Mouse (Mus musculus) midbrain, embryonic 14.5 days (tissue): ENCODE results near the gene Crygc. TPM values are rescaled to one million over a fixed set of nuclear protein-coding genes. Genes with fewer than 3 reads are reported as not detected.

Experiments
- ATAC-seq: fragments of 200-750 bp; cut with Nextera tagmentation; 2 replicates; pipeline ENCODE4 v1.8.0; 2017; ENCODE audit warnings: moderate number of reproducible peaks, moderate library complexity; ENCODE audit not compliant: low FRiP score, low TSS enrichment
- DNase-seq: peaks from one replicate; pipeline ENCODE4 v3.0.0-alpha.2; 2015
- H3K27ac ChIP-seq: fragments of 300-500 bp; sonication (generic); replicated peaks from 2 replicates; pipeline ENCODE4 v1.5.1; 2014; ENCODE audit warnings: mild to moderate bottlenecking, low read depth, low read length, moderate library complexity
- H3K27me3 ChIP-seq: fragments of 300-500 bp; sonication (generic); 2 replicates; pipeline ENCODE4 v1.6.1; 2014; ENCODE audit warnings: low read length, control low read depth, mixed read lengths; ENCODE audit not compliant: control insufficient read depth, insufficient read depth
- H3K36me3 ChIP-seq: fragments of 300-500 bp; sonication (generic); 2 replicates; pipeline ENCODE4 v1.6.1; 2014; ENCODE audit warnings: low read length, control low read depth; ENCODE audit not compliant: control insufficient read depth, insufficient read depth
- H3K4me1 ChIP-seq: fragments of 300-500 bp; sonication (generic); 2 replicates; pipeline ENCODE4 v1.6.1; 2014; ENCODE audit warnings: mild to moderate bottlenecking, antibody characterized with exemption, low read length, control low read depth; ENCODE audit not compliant: control insufficient read depth, insufficient read depth
- H3K4me2 ChIP-seq: fragments of 300-500 bp; sonication (generic); 2 replicates; pipeline ENCODE4 v1.6.1; 2014; ENCODE audit warnings: mild to moderate bottlenecking, low read length, moderate library complexity
- H3K4me3 ChIP-seq: fragments of 300-500 bp; sonication (generic); replicated peaks from 2 replicates; pipeline ENCODE4 v1.5.1; 2014; ENCODE audit warnings: low read depth, low read length
- H3K9ac ChIP-seq: fragments of 300-500 bp; sonication (generic); replicated peaks from 2 replicates; pipeline ENCODE4 v1.6.1; 2014; ENCODE audit warnings: mild to moderate bottlenecking, low read length, moderate library complexity
- H3K9me3 ChIP-seq: fragments of 300-500 bp; sonication (generic); 2 replicates; pipeline ENCODE4 v1.6.1; 2016; ENCODE audit warnings: low read length, control low read depth, mixed read lengths; ENCODE audit not compliant: control insufficient read depth
- WGBS: fragments of 180-500 bp; shearing (Covaris S2); extraction: QIAGEN DNeasy Blood & Tissue Kit; methylation state at CpG from one replicate; pipeline ENCODE4 v1.1.7; 2014; 5-methylcytosine and 5-hydroxymethylcytosine counted together
- polyA plus RNA-seq: library from polyadenylated mRNA; unstranded; fragments of >200 nt; fragmentation: Nextera tagmentation; extraction: Ambion mirVana; gene quantifications from 2 replicates; pipeline ENCODE4 v1.2.1, GENCODE M21; 2014

The Crygc gene
- polyA plus RNA-seq, 1 experiment from 2014 or later = not detected

DNA sequence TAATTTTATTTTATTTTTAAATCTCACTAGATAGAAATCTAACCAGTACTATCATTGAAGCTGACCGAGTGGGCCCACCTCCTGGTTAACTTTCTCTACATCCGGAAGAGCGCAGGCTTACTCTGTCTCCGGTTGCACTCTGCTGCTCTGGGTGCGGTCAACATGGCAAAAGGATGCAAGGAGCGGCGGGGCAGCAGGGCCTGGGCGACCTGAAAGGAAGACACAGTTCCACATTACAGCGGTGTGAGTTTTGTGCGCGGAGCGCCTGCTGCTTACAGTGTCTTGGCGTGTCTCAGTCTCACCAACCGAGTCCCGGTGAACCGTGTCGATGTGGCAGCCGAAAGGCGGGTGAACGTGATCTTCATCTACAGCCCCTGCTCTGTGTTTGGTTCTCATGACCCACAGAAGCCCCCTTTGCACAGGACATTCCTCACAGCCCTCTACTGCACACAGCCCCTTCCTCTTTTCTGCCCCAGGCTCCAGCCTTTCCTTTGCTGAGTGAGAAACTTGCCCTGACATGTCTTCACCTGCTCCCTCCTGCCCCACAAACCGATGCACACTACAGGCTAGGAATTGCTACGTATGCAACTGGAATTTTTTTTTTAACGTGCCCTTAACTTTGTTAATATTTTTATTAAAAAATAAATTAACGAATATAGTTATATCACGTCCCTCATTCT, 36.4 kb upstream of the Crygc start:
- H3K27ac ChIP-seq = no peak overlapping the region
- no peaks in the 10 kb centered on the region for H3K4me1 ChIP-seq
- H3K27me3 ChIP-seq = no peaks in the 10 kb centered on the region
- no peaks in the 10 kb centered on the region for H3K9me3 ChIP-seq
- ATAC-seq = no peak
- H3K36me3 ChIP-seq = no peaks in the 10 kb centered on the region
- DNase-seq = no peak
- WGBS = 81% methylated on average over 25 of the region's 25 CpGs
- no peak overlapping the region for H3K4me3 ChIP-seq
- no peak overlapping the region for H3K9ac ChIP-seq
- H3K4me2 ChIP-seq = no peak overlapping the region

DNA sequence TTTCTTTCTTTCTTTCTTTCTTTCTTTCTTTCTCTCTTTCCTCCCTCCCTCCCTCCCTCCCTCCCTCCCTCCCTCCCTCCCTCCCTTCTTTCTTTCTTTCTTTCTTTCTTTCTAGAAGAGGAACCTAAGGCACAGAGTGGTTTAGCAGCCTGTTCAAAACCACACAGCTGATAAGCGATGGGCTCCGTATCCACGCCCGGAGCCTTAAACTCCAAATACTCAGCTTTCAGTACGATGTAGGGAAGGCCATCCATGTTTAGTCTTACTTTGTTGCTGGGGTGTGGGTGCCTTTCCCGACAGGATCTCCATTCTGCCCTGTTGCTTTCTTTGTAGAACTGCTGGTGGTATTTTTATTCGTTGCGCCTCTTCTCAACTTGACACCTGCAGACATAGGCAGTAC, 35.7 kb upstream of the Crygc start:
- H3K9me3 ChIP-seq = no peaks in the 10 kb centered on the region
- DNase-seq (no peak), ATAC-seq (no peak)
- no peak overlapping the region for H3K27ac ChIP-seq
- no peaks in the 10 kb centered on the region for H3K4me1 ChIP-seq
- H3K4me3 ChIP-seq = no peak overlapping the region
- H3K27me3 ChIP-seq = no peaks in the 10 kb centered on the region
- H3K4me2 ChIP-seq = no peak overlapping the region
- no peaks in the 10 kb centered on the region for H3K36me3 ChIP-seq
- no peak overlapping the region for H3K9ac ChIP-seq
- WGBS = 92% methylated on average over 8 of the region's 8 CpGs

DNA sequence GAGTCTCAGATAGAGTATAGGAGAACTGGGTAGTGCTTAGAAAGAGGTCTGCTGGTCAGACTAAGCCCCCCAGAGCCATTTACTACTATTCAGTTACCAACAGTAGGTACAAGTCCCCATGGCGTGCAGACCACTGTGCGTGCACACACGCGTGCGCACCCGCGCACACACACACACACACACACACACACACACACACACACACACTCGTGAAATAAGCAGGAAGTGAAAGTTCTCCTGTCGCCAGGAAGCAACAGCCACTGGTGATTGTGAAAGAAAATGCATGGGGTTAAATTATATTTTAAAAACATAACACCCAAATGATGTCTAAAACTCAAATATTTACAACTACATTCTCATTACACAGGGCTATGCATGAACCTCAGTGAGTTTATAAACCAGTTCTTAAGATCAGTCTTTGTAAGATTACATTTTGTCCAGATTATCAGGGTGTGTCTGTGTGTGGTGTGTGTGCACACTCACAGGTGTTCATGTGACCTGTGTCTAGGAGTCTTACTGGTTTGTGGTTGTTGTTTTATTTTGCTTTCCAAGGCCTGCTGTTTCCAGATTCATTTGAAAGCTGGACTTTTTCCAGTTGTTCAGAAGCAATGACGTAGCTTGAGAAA, 34.3 kb upstream of the Crygc start:
- Histone ChIP-seq H3K4me2 (no peak overlapping the region), H3K9me3 (no peaks in the 10 kb centered on the region), H3K27me3 (no peaks in the 10 kb centered on the region), H3K36me3 (no peaks in the 10 kb centered on the region), H3K27ac (no peak overlapping the region), H3K9ac (no peak overlapping the region), H3K4me3 (no peak overlapping the region), H3K4me1 (no peaks in the 10 kb centered on the region)
- ATAC-seq (no peak), DNase-seq (no peak)
- WGBS = 90% methylated on average over 10 of the region's 10 CpGs

DNA sequence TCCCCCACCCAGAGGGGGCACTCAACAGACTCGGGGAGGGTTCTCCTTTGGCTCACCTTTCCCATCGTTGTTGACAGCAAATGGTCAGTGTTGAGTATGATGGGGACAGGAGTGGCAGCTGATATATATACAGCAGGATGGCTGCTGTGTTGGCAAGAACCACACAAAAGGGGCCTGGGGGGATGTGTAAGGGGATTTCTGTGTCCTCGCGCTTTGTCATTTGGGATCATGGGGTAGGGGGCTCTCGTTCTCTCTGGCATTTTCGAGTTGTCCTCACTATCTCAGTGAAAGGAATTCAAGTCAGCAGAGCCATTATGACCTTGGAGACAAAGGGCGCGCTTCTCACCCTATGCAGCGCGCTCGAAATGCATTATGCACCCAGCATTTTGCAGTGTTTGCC, 29.8 kb upstream of the Crygc start, which contains the start of gene Cryga:
Gene Cryga (minus strand): TSS at position 101 of the 400 bp plus-strand sequence.
- 86% methylated on average over 11 of the region's 11 CpGs for WGBS
- no peak within 1 kb of the TSS for H3K4me3 ChIP-seq
- no peaks in the 10 kb centered on the region for H3K27me3 ChIP-seq
- no peak within 1 kb of the TSS for H3K27ac ChIP-seq
- no peak for ATAC-seq
- no peaks in the 10 kb centered on the region for H3K4me1 ChIP-seq
- no peaks in the 10 kb centered on the region for H3K36me3 ChIP-seq
- no peaks in the 10 kb centered on the region for H3K9me3 ChIP-seq
- H3K4me2 ChIP-seq = no peak within 1 kb of the TSS
- H3K9ac ChIP-seq = no peak within 1 kb of the TSS
- no peak for DNase-seq

DNA sequence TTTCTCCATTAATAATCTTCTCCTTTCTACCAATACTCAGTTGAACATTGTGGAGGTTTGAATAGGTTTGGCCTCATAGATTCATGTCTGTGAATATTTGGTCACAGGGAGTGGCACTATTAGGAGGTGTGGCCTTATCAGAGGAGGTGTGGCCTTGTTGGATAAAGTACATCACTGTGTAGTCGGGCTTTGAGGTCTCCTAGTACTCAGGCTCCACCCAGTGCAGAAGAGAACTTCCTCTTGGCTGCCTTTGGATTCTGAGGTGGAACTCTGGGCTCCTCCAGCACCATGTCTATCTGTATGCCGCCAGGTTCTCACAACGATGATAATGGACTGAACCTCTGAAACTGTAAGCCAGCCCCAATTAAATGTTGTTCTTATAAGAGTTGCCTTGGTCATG, 23.5 kb upstream of the Crygc start:
- ATAC-seq (no peak), DNase-seq (no peak)
- H3K27me3 ChIP-seq = no peaks in the 10 kb centered on the region
- H3K4me3 ChIP-seq = no peak overlapping the region
- no peaks in the 10 kb centered on the region for H3K4me1 ChIP-seq
- H3K4me2 ChIP-seq = no peak overlapping the region
- 87% methylated on average over 3 of the region's 3 CpGs for WGBS
- no peaks in the 10 kb centered on the region for H3K36me3 ChIP-seq
- H3K9ac ChIP-seq = no peak overlapping the region
- no peaks in the 10 kb centered on the region for H3K9me3 ChIP-seq
- no peak overlapping the region for H3K27ac ChIP-seq

DNA sequence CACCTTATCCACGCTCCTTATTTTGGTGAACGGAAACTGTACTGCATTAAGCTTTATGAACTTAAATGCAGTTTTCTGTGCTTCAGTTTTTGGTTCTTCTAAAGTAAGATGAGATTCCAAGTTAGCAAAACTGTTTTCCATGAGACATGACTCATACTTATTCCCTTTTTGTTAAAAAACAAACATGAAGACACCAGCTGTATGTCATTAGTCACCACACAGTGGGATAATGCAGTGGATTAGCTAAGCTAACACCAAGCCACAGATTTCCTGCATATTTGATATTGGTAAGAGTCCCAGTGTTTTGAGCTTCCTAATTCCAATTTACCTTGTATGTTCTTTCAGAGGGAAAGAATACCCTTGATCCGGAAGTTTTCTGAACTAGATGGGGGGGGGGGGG, 18.1 kb upstream of the Crygc start:
- ATAC-seq = no peak
- WGBS = 93% methylated on average over 3 of the region's 3 CpGs
- no peaks in the 10 kb centered on the region for H3K27me3 ChIP-seq
- H3K36me3 ChIP-seq = no peaks in the 10 kb centered on the region
- no peaks in the 10 kb centered on the region for H3K4me1 ChIP-seq
- H3K9me3 ChIP-seq = no peaks in the 10 kb centered on the region
- DNase-seq = no peak
- no peak overlapping the region for H3K27ac ChIP-seq
- no peak overlapping the region for H3K4me3 ChIP-seq
- H3K4me2 ChIP-seq = no peak overlapping the region
- H3K9ac ChIP-seq = no peak overlapping the region

DNA sequence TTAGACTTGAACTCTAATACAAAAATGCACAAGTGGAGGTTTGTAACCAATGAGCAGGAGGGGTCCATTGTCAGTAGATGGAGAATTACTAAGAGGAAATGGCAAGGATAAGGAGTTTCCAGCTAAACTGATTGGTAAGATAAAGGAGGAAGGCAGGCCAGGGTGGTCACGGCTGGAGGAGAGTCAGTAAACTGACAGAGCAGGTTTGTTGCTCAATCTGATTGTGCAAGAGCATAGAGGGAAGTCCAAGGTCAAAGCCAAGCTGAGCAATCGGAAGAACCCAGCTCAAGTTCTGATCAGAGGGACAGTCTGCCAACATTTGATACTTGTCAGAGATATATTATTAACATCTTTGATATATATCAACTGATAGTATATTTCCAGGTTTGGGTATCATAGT, 16.9 kb upstream of the Crygc start:
- H3K36me3 ChIP-seq = no peaks in the 10 kb centered on the region
- 85% methylated on average over 2 of the region's 2 CpGs for WGBS
- no peaks in the 10 kb centered on the region for H3K9me3 ChIP-seq

DNA sequence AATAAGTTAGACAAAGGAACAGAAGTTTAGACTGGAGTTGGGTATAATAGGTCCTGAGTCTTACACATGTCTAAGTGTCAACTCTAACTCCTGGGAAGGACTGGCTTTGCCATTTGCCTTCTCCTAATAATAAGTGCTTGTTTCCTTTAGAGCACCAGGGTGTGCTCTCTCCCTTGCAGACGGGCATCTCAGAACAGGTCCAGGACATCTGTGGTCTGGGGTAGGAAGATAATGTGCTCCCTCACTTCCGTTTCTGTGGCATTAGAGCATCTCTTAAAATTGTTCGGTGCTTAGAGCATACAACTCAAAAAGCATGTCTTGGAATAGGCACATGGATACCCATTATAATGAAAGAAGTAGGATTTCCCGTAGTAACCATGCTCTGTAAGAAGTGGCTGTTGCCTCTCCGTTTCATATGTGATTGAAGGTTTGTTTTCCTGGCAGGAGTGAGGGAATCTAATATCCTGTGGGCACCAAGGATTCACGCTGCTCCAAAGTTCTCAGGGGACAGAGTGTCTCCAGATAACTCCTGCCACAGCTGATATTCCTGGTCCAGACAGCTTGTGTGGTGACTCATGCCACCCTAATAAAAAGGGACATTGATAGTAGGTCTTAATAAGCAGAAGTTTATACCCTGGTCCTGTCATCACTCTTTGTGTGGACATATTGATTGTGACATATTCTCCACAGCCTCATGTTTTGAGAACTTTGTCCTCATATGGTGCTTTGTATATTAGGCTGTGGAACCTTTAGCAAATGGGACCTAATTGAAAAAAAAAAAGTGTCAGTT, 15.3 kb upstream of the Crygc start:
- 87% methylated on average over 6 of the region's 6 CpGs for WGBS
- Histone ChIP-seq H3K4me2 (no peak overlapping the region), H3K4me3 (no peak overlapping the region), H3K9me3 (no peaks in the 10 kb centered on the region), H3K27me3 (no peaks in the 10 kb centered on the region), H3K9ac (no peak overlapping the region), H3K36me3 (no peaks in the 10 kb centered on the region), H3K4me1 (no peaks in the 10 kb centered on the region), H3K27ac (no peak overlapping the region)
- DNase-seq = no peak
- no peak for ATAC-seq

More for the DNA sequence above, 16.9 kb upstream of the Crygc start:
- Histone ChIP-seq H3K9ac (no peak overlapping the region), H3K27ac (no peak overlapping the region), H3K27me3 (no peaks in the 10 kb centered on the region), H3K4me2 (no peak overlapping the region), H3K4me3 (no peak overlapping the region), H3K4me1 (no peaks in the 10 kb centered on the region)
- ATAC-seq (no peak), DNase-seq (no peak)
